Comparison of ENCODE assay signal across 8 mouse cellular contexts in genomic region chr7:127745652-127746493, GRCm38 (mm10). TPM values are rescaled to one million over a fixed set of nuclear protein-coding genes. Genes with fewer than 3 reads are reported as not detected.
A peak's percentile ranks its signal among the peaks of the same experiment; 100 is the strongest.
DNase-seq lines count a peak whose midpoint lies in the region; ATAC-seq and TF ChIP-seq lines count a peak whose summit lies in the region.

No protein-coding gene starts in this region.

- H3K4me1 ChIP-seq in bone marrow, adult 2 months (ENCODE audit: control insufficient read depth, insufficient read depth, low read length) = no peaks in the 10 kb centered on the region
- H3K4me1 ChIP-seq in embryonic facial prominence, embryonic 15.5 days = peaks cover 21% of the 10 kb centered on the region
- peaks cover 10% of the 10 kb centered on the region; the same call in 1 of the 2 replicates for H3K4me1 ChIP-seq in limb, embryonic 14.5 days (ENCODE audit: control insufficient read depth, insufficient read depth, low read length)
- no peaks in the 10 kb centered on the region for H3K4me1 ChIP-seq in midbrain, postnatal 0 days (ENCODE audit: insufficient read depth, low read length)

- peak overlapping the region; percentile 89 for H3K4me2 ChIP-seq in embryonic facial prominence, embryonic 15.5 days (replicated peaks)
- H3K4me2 ChIP-seq in limb, embryonic 14.5 days (replicated peaks; ENCODE audit: low read depth, low read length, severe bottlenecking) = peak overlapping the region; percentile 55
- H3K4me2 ChIP-seq in midbrain, postnatal 0 days (ENCODE audit: low read depth, low read length, poor library complexity, severe bottlenecking) = peak overlapping the region; percentile 83

- ATAC-seq in embryonic facial prominence, embryonic 15.5 days (ENCODE audit: insufficient number of reproducible peaks, low FRiP score, low TSS enrichment, low read depth) = peak; percentile 91
- peak; percentile 89 for ATAC-seq in limb, embryonic 14.5 days (ENCODE audit: low FRiP score, low read depth)
- ATAC-seq in midbrain, postnatal 0 days (ENCODE audit: low FRiP score) = peak; percentile 91

- TF ChIP-seq POLR2A in bone marrow, adult 2 months (IDR thresholded peaks at IDR 0.05; ENCODE audit: borderline replicate concordance, control insufficient read depth, low read depth, low read length) = peak; percentile 39; the same call in 1 of the 2 replicates
- TF ChIP-seq POLR2A in limb, embryonic 14.5 days (IDR thresholded peaks at IDR 0.05; ENCODE audit: borderline replicate concordance, extremely low read depth, insufficient read depth, insufficient read length) = 0 out of 2 replicates have a peak, but pooled peaks have one; percentile 59

- peaks cover 29% of the 10 kb centered on the region for H3K36me3 ChIP-seq in embryonic facial prominence, embryonic 15.5 days
- peaks cover 30% of the 10 kb centered on the region for H3K36me3 ChIP-seq in limb, embryonic 14.5 days (ENCODE audit: control insufficient read depth, insufficient read depth, low read length)
- peaks cover 18% of the 10 kb centered on the region for H3K36me3 ChIP-seq in midbrain, postnatal 0 days (ENCODE audit: insufficient read depth, low read length)

- H3K27ac ChIP-seq in bone marrow, adult 2 months (ENCODE audit: control insufficient read depth, insufficient read depth, low read depth, low read length, poor library complexity) = peak overlapping the region; percentile 83
- peak overlapping the region; percentile 93 for H3K27ac ChIP-seq in embryonic facial prominence, embryonic 15.5 days (replicated peaks)
- H3K27ac ChIP-seq in limb, embryonic 14.5 days (replicated peaks; ENCODE audit: low read depth, low read length) = peak overlapping the region; percentile 86
- H3K27ac ChIP-seq in midbrain, postnatal 0 days (ENCODE audit: low read depth, low read length) = peak overlapping the region; percentile 82

- H3K27me3 ChIP-seq in embryonic facial prominence, embryonic 15.5 days = no peaks in the 10 kb centered on the region
- no peaks in the 10 kb centered on the region for H3K27me3 ChIP-seq in limb, embryonic 14.5 days (ENCODE audit: control insufficient read depth, insufficient read depth, low read length)
- no peaks in the 10 kb centered on the region for H3K27me3 ChIP-seq in midbrain, postnatal 0 days (ENCODE audit: insufficient read depth, low read length)

- H3K4me3 ChIP-seq in bone marrow, adult 2 months (replicated peaks; ENCODE audit: control insufficient read depth, low read depth, low read length) = peak overlapping the region; percentile 95
- peak overlapping the region; percentile 77 for H3K4me3 ChIP-seq in embryonic facial prominence, embryonic 15.5 days (replicated peaks)
- peak overlapping the region; percentile 88 for H3K4me3 ChIP-seq in limb, embryonic 14.5 days (replicated peaks; ENCODE audit: low read length)
- peak overlapping the region; percentile 86 for H3K4me3 ChIP-seq in midbrain, postnatal 0 days (ENCODE audit: low read depth, low read length)

- peak; percentile 98 for DNase-seq in 3T3-L1 (ENCODE audit: low read depth, low spot score)
- DNase-seq in heart, adult 8-10 months (ENCODE audit: low spot score) = peak; percentile 99
- DNase-seq in kidney, adult 9 months = peak; percentile 100
- DNase-seq in limb, embryonic 14.5 days (ENCODE audit: low spot score) = peak; percentile 98
- peak; percentile 100 for DNase-seq in midbrain, postnatal 0 days (ENCODE audit: low spot score)
- peak; percentile 75 to 83 for DNase-seq in spleen, postnatal 36 days (ENCODE audit: low spot score in 2 of 2)

- under 1% methylated on average over 39 of the region's 39 CpGs for WGBS in bone marrow, adult 2 months
- under 1% methylated on average over 39 of the region's 39 CpGs for WGBS in embryonic facial prominence, embryonic 15.5 days
- WGBS in limb, embryonic 14.5 days = under 1% methylated on average over 39 of the region's 39 CpGs
- under 1% methylated on average over 39 of the region's 39 CpGs for WGBS in midbrain, postnatal 0 days

- H3K9ac ChIP-seq in embryonic facial prominence, embryonic 15.5 days = peak overlapping the region; percentile 74
- H3K9ac ChIP-seq in limb, embryonic 14.5 days (ENCODE audit: low read depth, low read length, severe bottlenecking) = peak overlapping the region; percentile 72
- peak overlapping the region; percentile 98 for H3K9ac ChIP-seq in midbrain, postnatal 0 days (replicated peaks; ENCODE audit: low read length, poor library complexity, severe bottlenecking)

- peak; percentile 9; the same call in 1 of the 2 replicates for TF ChIP-seq CTCF in bone marrow, adult 2 months (IDR thresholded peaks at IDR 0.05; ENCODE audit: control insufficient read depth, insufficient read depth, low read length)
- TF ChIP-seq CTCF in midbrain, postnatal 0 days (IDR thresholded peaks at IDR 0.05) = peak; percentile 32

- H3K9me3 ChIP-seq in embryonic facial prominence, embryonic 15.5 days (replicated peaks) = no peaks in the 10 kb centered on the region
- H3K9me3 ChIP-seq in limb, embryonic 14.5 days (ENCODE audit: control insufficient read depth, low read length) = no peaks in the 10 kb centered on the region
- H3K9me3 ChIP-seq in midbrain, postnatal 0 days (ENCODE audit: low read length) = no peaks in the 10 kb centered on the region

RNA-seq across cellular contexts. Expression of gene Fbxl19, which starts 1.5 kb away (rescaled TPM):
- polyA plus RNA-seq in bone marrow, adult 2 months (2011; ENCODE audit: insufficient read depth, insufficient read length, low replicate concordance, missing spikeins) = 18.8 and 23.0 TPM in 2 replicates
- 5.2 and 5.7 TPM in 2 replicates for polyA plus RNA-seq in embryonic facial prominence, embryonic 15.5 days (2015; fragmentation: Nextera tagmentation; extraction: Ambion mirVana)
- 1 to 10 TPM; 1.9 to 4.9 (median 3.2) TPM for total RNA-seq in heart, adult 8-10 months (2022)
- polyA plus RNA-seq in limb, embryonic 14.5 days (2012; rRNA removed) = 64.5 and 81.3 TPM in 2 replicates
- 4.4 and 6.8 TPM in 2 replicates for polyA plus RNA-seq in limb, embryonic 14.5 days (2014; fragmentation: Nextera tagmentation; extraction: Ambion mirVana)
- 207 and 221 TPM in 2 replicates for total RNA-seq in midbrain, postnatal 0 days (2014; rRNA removed)
- polyA plus RNA-seq in midbrain, postnatal 0 days (2015; fragmentation: Nextera tagmentation; extraction: Ambion mirVana) = 5.9 and 8.3 TPM in 2 replicates

RNA-seq across cellular contexts. Expression of gene Ctf2, which starts 13.9 kb away (rescaled TPM):
- not detected in 2 replicates for polyA plus RNA-seq in bone marrow, adult 2 months (2011; ENCODE audit: insufficient read depth, insufficient read length, low replicate concordance, missing spikeins)
- polyA plus RNA-seq in embryonic facial prominence, embryonic 15.5 days (2015; fragmentation: Nextera tagmentation; extraction: Ambion mirVana) = 1.1 and 1.3 TPM in 2 replicates
- not detected for total RNA-seq in heart, adult 8-10 months (2022)
- polyA plus RNA-seq in limb, embryonic 14.5 days (2012; rRNA removed) = 0.03 TPM in 1 of 2 replicates, not detected in the other
- 0.22 and 0.34 TPM in 2 replicates for polyA plus RNA-seq in limb, embryonic 14.5 days (2014; fragmentation: Nextera tagmentation; extraction: Ambion mirVana)
- total RNA-seq in midbrain, postnatal 0 days (2014; rRNA removed) = not detected in 2 replicates
- polyA plus RNA-seq in midbrain, postnatal 0 days (2015; fragmentation: Nextera tagmentation; extraction: Ambion mirVana) = not detected in 2 replicates

RNA-seq across cellular contexts. Expression of gene Orai3, which starts 23.7 kb away (rescaled TPM):
- 7.6 and 14.6 TPM in 2 replicates for polyA plus RNA-seq in bone marrow, adult 2 months (2011; ENCODE audit: insufficient read depth, insufficient read length, low replicate concordance, missing spikeins)
- polyA plus RNA-seq in embryonic facial prominence, embryonic 15.5 days (2015; fragmentation: Nextera tagmentation; extraction: Ambion mirVana) = 27.6 and 28.1 TPM in 2 replicates
- total RNA-seq in heart, adult 8-10 months (2022) = 10 to 100 TPM; 20.0 to 26.6 (median 24.7) TPM
- polyA plus RNA-seq in limb, embryonic 14.5 days (2012; rRNA removed) = 22.8 and 29.6 TPM in 2 replicates
- 10.5 and 11.6 TPM in 2 replicates for polyA plus RNA-seq in limb, embryonic 14.5 days (2014; fragmentation: Nextera tagmentation; extraction: Ambion mirVana)
- 14.8 and 17.6 TPM in 2 replicates for total RNA-seq in midbrain, postnatal 0 days (2014; rRNA removed)
- 9.9 and 10.0 TPM in 2 replicates for polyA plus RNA-seq in midbrain, postnatal 0 days (2015; fragmentation: Nextera tagmentation; extraction: Ambion mirVana)

RNA-seq across cellular contexts. Expression of gene Setd1a, which starts 30.6 kb away (rescaled TPM):
- 24.2 and 36.3 TPM in 2 replicates for polyA plus RNA-seq in bone marrow, adult 2 months (2011; ENCODE audit: insufficient read depth, insufficient read length, low replicate concordance, missing spikeins)
- 26.3 and 27.0 TPM in 2 replicates for polyA plus RNA-seq in embryonic facial prominence, embryonic 15.5 days (2015; fragmentation: Nextera tagmentation; extraction: Ambion mirVana)
- 10 to 100 TPM; 15.4 to 23.1 (median 17.9) TPM for total RNA-seq in heart, adult 8-10 months (2022)
- polyA plus RNA-seq in limb, embryonic 14.5 days (2012; rRNA removed) = 29.7 and 31.8 TPM in 2 replicates
- polyA plus RNA-seq in limb, embryonic 14.5 days (2014; fragmentation: Nextera tagmentation; extraction: Ambion mirVana) = 27.3 and 32.0 TPM in 2 replicates
- total RNA-seq in midbrain, postnatal 0 days (2014; rRNA removed) = 18.0 and 19.8 TPM in 2 replicates
- 12.7 and 16.4 TPM in 2 replicates for polyA plus RNA-seq in midbrain, postnatal 0 days (2015; fragmentation: Nextera tagmentation; extraction: Ambion mirVana)

RNA-seq across cellular contexts. Expression of gene Ctf1, which starts 33.3 kb away (rescaled TPM):
- not detected in 2 replicates for polyA plus RNA-seq in bone marrow, adult 2 months (2011; ENCODE audit: insufficient read depth, insufficient read length, low replicate concordance, missing spikeins)
- polyA plus RNA-seq in embryonic facial prominence, embryonic 15.5 days (2015; fragmentation: Nextera tagmentation; extraction: Ambion mirVana) = 25.9 and 29.8 TPM in 2 replicates
- 10 to 100 TPM in 3 of 4 experiments, 1 to 10 TPM in 1; 9.4 to 12.3 (median 10.2) TPM for total RNA-seq in heart, adult 8-10 months (2022)
- polyA plus RNA-seq in limb, embryonic 14.5 days (2012; rRNA removed) = 53.6 and 82.9 TPM in 2 replicates
- polyA plus RNA-seq in limb, embryonic 14.5 days (2014; fragmentation: Nextera tagmentation; extraction: Ambion mirVana) = 34.9 and 41.6 TPM in 2 replicates
- 5.5 and 5.6 TPM in 2 replicates for total RNA-seq in midbrain, postnatal 0 days (2014; rRNA removed)
- polyA plus RNA-seq in midbrain, postnatal 0 days (2015; fragmentation: Nextera tagmentation; extraction: Ambion mirVana) = 3.2 and 3.8 TPM in 2 replicates

Comparison
In these comparisons a context has a peak if more than half of its experiments do, and no peak if none do; other contexts are left out.
1. Peak in every context shown above with its lines: DNase-seq, ATAC-seq, H3K4me3 ChIP-seq and H3K27ac ChIP-seq.